Mouse (Mus musculus) myocyte (in vitro differentiated cells): ENCODE results near the gene Plaur.

Experiments used
- CEBPB ChIP-seq: IDR thresholded peaks from 2 replicates; pipeline ENCODE4 v1.6.1; 2011; ENCODE audit warnings: mild to moderate bottlenecking, moderate library complexity; ENCODE audit not compliant: poor library complexity, insufficient read depth, severe bottlenecking
- E2F4 ChIP-seq: IDR thresholded peaks from one replicate; pipeline ENCODE4 v1.6.1; 2011; ENCODE audit warnings: mild to moderate bottlenecking, control low read depth, moderate library complexity; ENCODE audit not compliant: insufficient read depth
- MAX ChIP-seq: IDR thresholded peaks from one replicate; pipeline ENCODE4 v1.6.1; 2011; ENCODE audit warnings: low read depth, mild to moderate bottlenecking, control low read depth
- MYOD1 ChIP-seq, 3 experiments: IDR thresholded peaks; one replicate each; pipeline ENCODE4 v1.6.1; 2011; ENCODE audit warnings: control low read depth in 2 of 3, low read depth in 2 of 3, mild to moderate bottlenecking in 2 of 3, moderate library complexity in 1 of 3; ENCODE audit not compliant: insufficient read length in 2 of 3, control insufficient read depth in 1 of 3
- MYOG ChIP-seq, 3 experiments: IDR thresholded peaks; one replicate each; pipeline ENCODE4 v1.6.1; 2011; ENCODE audit warnings: control low read depth in 2 of 3, low read depth in 2 of 3, mild to moderate bottlenecking in 2 of 3; ENCODE audit not compliant: insufficient read length in 2 of 3, control insufficient read depth in 1 of 3, insufficient read depth in 1 of 3
- POLR2A ChIP-seq: IDR thresholded peaks from one replicate; pipeline ENCODE4 v1.6.1; 2011; ENCODE audit warnings: low read depth, mild to moderate bottlenecking, control low read depth, moderate library complexity; ENCODE audit not compliant: insufficient read length
- POLR2AphosphoS2 ChIP-seq: IDR thresholded peaks from one replicate; pipeline ENCODE4 v1.6.1; 2011; ENCODE audit warnings: low read depth, control low read depth; ENCODE audit not compliant: insufficient read length
- SRF ChIP-seq: IDR thresholded peaks from one replicate; pipeline ENCODE4 v1.6.1; 2011; ENCODE audit warnings: low read depth; ENCODE audit not compliant: control insufficient read depth, insufficient read length
- TCF12 ChIP-seq: IDR thresholded peaks from one replicate; pipeline ENCODE4 v1.6.1; 2011; ENCODE audit warnings: mild to moderate bottlenecking, control low read depth; ENCODE audit not compliant: poor library complexity, insufficient read depth, severe bottlenecking
- TCF3 ChIP-seq: IDR thresholded peaks from one replicate; pipeline ENCODE4 v1.6.1; 2011; ENCODE audit warnings: low read depth, control low read depth; ENCODE audit not compliant: insufficient read length
- USF1 ChIP-seq: IDR thresholded peaks from one replicate; pipeline ENCODE4 v1.6.1; 2011; ENCODE audit warnings: low read depth, mild to moderate bottlenecking, control low read depth, moderate library complexity

- TF ChIP-seq POLR2A: no peak
- TF ChIP-seq POLR2AphosphoS2: no peak
- TF ChIP-seq MYOD1 (IDR thresholded peaks at IDR 0.05; ENCODE audit: control insufficient read depth in 1 of 3, insufficient read length in 2 of 3, low read depth in 2 of 3): no peak
- no peak for TF ChIP-seq SRF
- TF ChIP-seq E2F4: no peak
- no peak for TF ChIP-seq MAX
- no peak for TF ChIP-seq TCF3
- no peak for TF ChIP-seq MYOG (IDR thresholded peaks at IDR 0.05; ENCODE audit: control insufficient read depth in 1 of 3, insufficient read depth in 1 of 3, insufficient read length in 2 of 3, low read depth in 2 of 3)
- no peak for TF ChIP-seq CEBPB
- TF ChIP-seq TCF12: no peak
- no peak for TF ChIP-seq USF1
Measured at GRCm38 (mm10) chr7:24476856-24477255, 14.6 kb downstream of the Plaur start.
